Mouse (Mus musculus) frontal cortex, postnatal 36 days (tissue): ENCODE measurements around the gene Trub1.

Source experiments
- DNase-seq, 2 experiments: peaks; one replicate each; pipeline ENCODE4 v3.0.0; 2022; ENCODE audit warnings: low spot score in 2 of 2

Trub1 gene

DNA sequence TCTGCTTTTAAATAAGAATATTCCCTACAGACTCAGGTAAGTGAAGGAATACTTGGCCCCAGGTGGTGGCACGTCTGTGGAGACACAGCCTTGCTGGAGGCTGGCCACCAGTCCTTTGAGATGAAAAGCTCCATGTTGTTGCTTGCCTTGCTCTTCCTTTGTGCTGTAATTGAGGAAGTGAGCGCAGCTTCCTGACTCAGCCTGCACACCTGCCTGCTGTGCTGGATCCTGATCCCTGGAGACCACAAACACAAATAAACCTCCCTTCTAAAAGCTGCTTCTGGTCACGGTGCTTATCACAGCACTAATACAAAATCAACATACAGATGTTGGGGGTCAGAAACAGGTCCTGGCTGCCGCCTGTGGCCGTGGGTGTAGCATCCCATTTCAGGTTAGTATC lies 41.3 kb downstream of the Trub1 start:
- no peak for DNase-seq

DNA sequence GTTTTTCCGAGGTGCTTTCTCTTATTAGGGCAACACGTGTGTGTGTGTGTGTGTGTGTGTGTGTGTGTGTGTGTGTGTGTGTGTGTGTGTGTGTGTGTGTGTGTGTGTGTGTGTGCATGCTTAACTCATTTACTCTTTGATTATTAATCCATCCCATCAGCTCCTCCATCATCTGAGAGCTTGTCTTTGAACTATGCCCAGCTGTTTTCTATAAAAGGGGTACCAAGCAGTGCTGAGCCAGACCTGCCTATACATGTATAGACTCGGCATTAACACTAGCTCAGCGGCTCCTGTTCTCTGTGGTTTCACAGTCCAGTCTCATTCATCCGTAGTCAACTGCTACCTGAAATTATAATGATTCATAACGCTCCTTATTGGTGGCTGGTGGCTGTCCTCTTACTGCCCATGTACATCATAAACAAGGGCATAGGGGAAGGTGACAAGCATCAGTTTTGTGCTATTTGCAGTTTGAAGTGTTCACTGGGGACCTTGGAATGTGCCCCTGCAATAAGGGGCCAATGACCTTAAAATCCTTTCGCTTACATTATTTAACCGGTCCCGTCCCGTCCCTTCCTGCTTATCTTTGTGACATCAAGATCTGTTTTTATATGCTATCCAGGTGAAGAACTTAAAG lies 45.5 kb downstream of the Trub1 start:
- no peak for DNase-seq

DNA sequence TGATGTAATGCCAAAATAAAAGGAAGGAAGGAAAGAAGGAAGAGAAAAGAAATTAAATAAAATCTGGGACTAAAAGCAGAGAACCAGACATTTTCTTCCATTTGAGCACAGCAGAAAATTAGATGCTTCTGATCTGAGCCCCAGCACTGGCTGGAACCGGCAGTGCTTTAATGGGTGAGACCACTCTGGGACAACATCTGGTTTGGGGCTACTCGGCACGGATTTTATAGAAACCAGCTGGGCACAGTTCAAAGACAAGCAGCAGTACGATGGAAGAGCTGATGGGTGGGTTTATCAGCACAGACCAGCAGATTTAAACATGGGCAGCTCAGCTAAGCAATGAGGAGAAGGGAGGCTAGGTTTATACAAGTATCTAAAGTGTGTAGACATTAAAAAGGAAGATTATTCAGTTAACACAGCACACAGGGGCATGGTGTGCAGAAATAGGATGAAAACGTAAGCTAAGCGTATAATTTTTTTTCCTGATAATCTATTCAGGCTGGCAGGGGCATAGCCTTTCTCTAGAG lies 46.2 kb downstream of the Trub1 start:
- DNase-seq, result no peak

DNA sequence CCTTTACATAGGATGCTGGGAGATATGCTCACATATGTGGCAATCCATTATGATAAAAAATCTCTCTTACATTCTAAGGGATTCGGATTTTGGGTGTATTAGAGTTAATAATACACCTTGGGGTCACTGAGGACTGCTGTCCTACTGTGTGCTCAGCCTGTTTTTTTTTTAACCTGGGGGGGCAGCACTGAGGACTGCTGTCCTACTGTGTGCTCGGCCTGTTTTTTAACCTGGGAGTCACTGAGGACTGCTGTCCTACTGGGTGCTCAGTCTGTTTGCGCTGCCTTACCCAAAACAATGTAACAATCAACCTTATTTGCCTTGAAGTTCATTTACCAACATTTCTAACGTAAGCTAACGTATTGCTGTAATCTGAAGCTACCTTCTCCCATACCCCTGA lies 47.5 kb downstream of the Trub1 start:
- no peak for DNase-seq

DNA sequence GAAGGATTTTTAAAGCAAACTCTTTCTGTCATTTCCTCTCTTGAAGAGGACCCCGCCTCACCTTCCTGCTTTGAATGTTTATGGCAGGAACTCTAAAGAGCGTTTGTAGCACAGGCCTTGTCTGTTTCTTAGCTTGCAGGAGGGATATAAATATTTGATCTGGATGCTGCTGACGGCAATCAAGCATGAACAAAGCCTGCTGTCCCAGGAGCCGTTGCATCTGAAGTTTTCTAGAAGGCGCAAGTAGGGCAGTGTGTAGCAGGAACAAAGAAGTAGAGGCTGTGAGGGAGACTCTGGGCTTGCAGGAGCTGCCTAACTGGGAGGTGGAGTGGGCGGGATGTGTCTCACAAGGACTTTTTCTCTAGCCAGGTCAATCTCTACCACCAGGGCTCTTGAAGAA lies 50.4 kb downstream of the Trub1 start:
- DNase-seq, result no peak

DNA sequence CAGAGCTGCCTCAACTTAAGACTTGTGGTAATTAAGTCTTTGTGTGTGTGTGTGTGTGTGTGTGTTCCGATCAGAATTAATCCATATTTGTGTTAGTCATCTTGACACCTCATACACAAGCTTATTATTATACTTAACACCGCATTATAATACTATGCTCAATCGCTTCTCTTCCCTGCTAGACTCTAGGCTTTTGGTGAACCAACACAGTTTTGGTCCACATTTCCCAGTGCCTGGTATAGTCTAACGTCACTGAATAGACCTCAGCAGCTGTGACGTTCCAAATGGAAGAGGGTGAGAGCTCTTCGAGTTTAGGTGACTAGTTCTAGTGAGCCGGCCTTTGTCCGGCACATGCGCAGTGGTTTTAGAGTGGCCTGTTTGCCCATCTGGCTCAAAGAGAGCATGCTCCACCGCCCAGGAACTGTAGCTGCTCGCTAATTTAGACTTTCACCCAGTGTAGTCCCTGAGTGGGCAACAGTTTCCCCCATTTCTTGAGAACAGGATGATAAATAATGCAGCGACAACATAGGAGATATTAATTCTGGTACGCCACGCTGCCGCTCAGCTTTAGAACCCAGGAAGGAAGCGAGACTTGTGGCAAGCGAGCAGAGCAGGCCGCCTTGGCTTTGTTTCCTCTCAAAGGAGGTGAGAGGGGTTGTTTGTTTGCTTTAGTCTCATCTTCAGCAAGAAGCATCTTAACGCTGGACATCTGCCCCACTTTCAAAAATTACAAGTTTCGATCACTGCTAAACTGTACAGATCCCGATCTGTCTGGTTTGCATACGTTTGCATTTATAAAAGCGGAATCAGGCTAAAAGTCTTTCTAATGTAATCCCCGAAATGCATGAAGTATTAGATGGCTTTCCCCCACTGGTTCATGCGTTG lies 52.6 kb downstream of the Trub1 start:
- no peak for DNase-seq

DNA sequence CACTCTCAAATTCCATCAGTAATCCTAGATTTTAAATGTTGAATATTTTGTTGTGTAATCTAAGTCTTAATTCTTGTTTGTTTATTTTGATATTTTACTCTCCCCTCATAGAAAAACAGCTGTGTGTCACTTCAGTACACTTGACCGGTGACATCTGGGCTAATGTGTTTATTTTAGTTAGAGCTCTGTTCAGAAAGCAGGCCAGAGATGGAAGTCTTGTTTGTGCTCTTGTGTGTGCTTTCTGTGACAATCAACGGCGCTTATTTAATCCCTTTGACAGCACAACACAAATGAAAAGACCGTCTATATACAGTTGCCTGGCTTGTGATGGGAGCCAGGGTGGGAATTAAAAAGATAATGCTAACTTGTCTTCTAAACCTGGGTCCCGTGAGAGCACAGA lies 53.9 kb downstream of the Trub1 start:
- DNase-seq, result no peak

DNA sequence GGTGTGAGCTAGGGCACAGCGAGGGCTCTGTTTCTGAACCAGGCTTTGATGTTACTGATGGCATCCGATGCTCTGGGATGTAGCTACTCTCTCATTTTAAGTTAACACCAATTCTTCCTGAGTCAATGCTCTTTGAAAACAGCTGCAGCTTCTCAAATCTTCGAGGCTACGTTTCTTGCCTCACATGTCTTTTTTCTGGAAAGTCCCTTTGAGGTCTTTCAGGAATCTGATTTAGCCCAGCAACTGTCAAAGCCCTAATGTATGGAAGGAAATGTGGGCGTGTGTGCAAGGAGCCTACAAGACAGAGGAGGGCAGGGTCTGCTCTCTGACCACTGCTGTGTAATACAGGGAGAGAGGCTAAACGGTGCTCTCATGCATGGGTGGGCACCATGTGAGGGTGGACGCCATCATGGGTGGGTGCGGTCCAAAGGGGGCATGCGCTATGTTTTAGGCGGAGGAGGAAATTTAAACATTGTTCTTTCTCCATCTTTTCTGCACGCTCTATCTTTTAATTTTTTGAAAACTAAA lies 55.6 kb downstream of the Trub1 start:
- no peak for DNase-seq

DNA sequence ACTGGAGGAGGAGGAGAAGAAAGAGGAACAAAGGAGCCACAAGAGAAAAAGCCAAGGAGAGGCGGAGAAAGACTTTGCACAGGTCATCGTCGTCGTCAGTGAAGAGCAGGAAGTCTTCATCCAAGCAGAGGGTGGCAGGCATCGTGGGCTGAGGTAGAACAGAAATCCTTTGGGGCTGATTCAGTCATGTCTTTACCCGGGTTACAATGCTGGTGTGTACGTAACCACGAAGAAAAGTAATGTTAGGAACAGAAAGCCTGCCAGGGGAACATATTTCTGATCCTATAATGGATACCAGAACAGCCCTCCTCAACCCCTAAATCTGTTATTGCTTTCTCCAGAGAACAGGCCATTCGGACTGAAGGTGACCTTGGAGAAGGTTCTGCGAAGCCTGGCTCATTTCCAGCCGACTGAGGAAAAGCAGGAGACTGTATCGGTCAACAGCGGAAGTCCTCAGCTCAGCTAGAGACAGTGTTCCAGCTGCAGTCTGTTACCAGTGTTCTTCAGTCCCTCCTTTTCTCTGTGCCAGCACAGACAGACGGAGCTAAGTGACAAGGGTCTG lies 57.1 kb downstream of the Trub1 start:
- DNase-seq, result no peak

DNA sequence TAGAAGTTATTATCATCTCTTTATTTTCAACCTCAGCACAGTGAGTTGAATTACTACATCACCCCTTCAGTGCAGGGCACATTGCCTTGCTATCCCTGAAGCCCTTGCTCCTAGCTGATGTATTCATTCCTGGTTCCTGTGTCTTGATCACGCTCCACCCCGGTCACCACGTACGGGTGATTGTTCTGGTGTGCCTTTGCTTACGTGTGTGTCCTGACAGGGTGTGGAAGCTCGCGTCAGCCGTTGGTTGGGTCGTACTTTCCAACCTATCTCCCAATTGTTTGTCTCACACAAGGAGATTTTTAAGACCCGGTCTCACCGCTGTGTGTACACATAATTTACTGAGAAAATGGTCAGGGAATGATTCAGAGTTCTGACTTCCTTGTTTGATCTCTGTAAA lies 58.1 kb downstream of the Trub1 start:
- DNase-seq, result no peak

DNA sequence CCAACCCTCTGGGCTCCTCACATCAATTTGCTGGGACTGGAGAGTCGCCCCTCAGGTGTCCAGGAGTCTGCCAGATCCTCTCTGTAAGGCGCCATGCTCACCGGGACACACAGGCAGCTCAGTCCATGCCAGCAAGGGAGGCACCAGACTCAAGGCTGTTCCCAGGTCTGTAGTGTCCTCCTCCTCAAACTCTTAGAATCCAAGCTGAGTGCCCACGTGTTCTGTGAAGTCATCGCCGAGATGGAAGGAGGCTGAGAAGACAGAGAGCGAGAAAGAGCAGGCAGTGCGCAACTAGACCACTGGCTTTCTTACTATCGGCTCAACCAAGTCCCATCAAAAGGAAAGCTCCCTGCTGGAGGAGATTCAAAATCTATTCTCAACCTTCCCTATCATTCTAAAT lies 60.4 kb downstream of the Trub1 start:
- DNase-seq, result peak; percentile 29 to 30

DNA sequence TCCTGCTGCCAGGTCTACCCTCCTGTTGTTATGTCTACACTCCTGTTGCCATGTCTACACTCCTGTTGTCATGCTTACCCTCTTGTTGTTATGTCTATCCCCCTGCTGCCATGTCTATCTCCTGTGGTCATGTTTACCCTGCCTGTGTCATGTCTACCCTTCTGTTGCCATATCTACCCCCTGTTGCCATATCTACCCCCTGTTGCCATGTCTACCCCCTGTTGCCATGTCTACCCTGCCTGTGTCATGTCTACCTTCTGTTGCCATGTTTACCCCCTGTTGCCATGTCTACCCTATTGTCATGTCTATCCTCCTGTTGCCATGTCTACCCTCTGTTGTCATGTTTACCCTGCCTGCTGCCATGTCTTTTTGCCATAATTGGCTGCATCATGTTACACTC lies 69.0 kb downstream of the Trub1 start:
- no peak for DNase-seq

DNA sequence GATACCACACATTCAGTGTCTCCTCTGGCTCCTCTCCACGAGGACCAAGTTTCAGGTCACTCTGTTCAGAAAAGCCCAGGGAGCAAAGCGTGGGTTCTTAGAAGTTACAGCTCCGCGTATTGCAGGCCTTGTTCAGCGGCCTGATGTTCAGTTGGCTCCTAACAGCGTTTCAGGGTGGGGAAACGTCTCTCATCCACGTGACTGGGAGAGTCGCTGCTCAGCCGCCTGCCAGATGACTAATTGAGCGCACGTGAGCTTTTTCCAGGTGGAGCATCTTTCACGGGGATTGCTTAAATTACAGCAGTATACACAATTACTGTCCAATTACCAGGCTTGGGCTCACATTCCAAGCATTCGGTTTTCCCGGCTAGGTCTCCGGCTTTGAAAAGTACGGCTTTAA lies 70.7 kb downstream of the Trub1 start:
- no peak for DNase-seq

DNA sequence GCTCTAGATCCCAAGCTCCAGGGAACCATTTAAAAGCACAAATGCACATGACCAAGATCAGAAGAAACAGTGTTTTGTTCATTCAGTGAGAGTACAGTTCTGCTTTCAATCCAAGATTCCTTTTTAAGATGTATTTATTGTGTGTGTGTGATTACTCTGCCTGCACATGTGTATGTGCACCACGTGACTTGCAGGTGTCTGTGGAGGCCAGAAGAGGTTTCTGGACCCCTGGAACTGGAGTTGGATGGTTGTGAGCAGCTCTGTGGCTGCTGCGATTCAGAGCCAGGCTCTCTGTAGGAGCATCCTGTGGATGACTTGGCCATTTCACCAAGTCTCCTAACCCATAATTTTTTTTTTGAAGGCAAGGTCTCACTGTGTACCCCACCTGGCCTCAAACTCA lies 73.0 kb downstream of the Trub1 start:
- DNase-seq, result no peak

DNA sequence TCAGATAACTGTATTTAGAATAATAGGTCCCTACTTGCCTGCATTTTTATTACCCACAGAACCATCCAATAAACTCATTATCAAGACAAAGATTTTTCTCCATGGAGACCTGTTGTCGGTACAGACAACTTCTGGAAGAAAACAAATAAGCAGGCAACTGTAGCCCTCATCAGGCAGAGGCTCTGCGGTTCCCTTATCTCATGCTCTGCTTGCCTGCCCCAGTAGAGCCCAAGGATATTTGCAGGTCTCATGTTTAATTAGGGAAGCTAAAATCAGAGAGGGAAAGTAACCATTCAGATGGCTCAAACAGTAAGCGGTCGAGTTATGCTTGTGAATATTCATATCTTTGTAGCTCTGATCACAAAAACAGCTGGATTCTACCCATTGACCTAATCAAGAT lies 77.5 kb downstream of the Trub1 start:
- no peak for DNase-seq

DNA sequence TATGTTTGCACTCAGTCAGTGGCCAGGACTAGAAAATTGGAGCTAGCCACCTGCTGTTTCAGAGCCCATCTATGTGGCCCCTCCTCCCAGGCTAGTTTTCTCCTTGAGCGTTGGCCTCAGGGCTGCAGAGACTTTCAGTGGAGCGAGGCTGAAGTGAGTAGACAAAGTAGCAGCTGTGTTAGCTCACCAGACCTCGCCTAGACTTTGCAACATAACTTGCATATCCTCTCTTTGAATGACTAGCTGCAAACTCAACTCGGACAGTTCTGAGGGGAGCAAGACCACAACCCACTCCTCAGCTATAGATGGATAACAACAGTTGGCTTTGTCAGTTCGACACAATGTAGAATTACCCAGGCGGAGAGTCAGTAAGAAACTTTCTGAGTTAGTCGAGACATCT lies 81.5 kb downstream of the Trub1 start:
- DNase-seq, result no peak

DNA sequence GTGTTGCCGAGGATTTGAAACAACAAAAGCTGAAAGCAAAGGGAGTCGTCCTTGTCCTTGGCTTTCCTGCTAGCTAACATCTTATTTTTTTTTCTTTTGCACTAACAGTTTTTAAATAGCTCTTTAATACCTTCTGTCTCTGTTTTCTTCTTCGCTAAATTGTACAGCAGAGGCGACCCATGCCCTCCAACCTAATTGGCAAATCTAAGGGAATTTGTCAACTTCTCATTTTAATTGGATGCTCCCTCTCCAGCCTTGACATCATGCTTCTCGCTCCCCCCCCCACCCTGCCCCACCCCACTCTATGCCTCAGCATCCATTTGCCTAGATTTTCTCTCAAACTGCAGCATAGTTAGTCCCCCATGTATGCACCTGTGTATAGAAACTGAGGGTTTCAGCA lies 83.8 kb downstream of the Trub1 start:
- no peak for DNase-seq

DNA sequence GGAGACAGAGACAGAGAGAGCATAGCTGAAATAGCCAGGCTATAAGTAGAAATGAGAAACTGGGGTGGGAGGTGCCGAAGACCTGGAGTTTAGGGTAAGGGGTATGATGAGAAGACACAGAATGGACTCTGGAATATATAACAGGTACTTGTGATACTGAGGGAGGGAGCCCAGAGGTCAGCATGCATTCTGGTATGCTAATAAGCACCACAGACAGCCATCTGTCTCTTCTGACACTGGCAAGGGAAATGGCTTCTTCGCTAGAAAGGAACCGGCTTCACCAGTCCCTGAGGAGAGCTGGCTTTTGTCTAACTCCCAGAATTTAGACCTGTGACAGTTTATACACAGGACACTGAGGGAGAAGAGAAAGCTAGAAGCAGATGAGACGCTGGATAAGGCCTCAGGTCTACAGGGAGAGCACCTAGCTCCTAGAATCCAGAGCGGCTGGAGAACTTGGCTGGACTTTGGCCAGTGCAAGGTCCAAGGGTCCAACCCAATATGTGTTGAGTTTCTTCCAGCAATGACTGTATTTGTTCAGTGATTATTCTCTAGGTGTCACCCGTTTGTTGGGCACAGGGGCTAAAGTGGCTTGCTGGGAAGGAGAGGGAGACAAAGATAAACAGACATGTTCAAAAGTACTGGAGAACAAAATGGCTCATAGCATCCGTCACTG lies 84.9 kb downstream of the Trub1 start:
- no peak for DNase-seq

DNA sequence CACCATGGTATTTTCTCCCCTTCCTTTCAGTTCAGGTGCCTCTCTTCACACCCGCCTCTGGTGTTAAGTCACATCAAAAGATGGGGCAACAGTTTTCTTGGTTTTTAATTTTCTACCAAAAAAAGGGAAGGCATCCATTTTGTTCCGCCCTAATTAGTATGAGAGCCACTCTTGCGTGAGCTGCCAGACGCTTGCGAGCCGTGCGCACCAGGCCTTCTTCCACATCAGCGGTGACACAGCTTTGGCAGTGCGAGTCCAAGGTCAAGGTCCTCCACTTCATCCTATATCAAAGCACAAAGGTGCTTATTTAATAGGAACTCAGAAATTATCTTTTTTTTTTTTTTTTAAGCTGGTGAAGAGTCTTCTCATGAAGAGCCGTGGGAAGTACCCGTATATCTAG lies 87.4 kb downstream of the Trub1 start:
- no peak for DNase-seq
